Mouse (Mus musculus) neutrophil, adult 83 days (primary cell): ENCODE results near the gene Urm1. TPM values are rescaled to one million over a fixed set of nuclear protein-coding genes. Genes with fewer than 3 reads are reported as not detected.

Experiments used
- total RNA-seq, 2 experiments: library from RNA; stranded (reverse); gene quantifications; one replicate each; pipeline ENCODE4 v1.2.4; 2023

The Urm1 gene
- total RNA-seq, result 10 to 100 TPM; 21.1 to 22.3 TPM

GRCm38 (mm10) chr2:29820025-29820817 is at the start of gene Urm1:
TSS of gene Urm1 (plus strand) at chr2:29820075.

GRCm38 (mm10) chr2:29787104-29787917 is 32.6 kb upstream of the Urm1 start, which contains the start of gene Coq4:
TSS of gene Coq4 (plus strand) at chr2:29787493.

GRCm38 (mm10) chr2:29787937-29788681 is 31.8 kb upstream of the Urm1 start, which contains the start of gene Trub2:
TSS of gene Trub2 (minus strand) at chr2:29788502.

GRCm38 (mm10) chr2:29802075-29802826 is 17.6 kb upstream of the Urm1 start, which contains the start of gene Slc27a4:
TSS of gene Slc27a4 (plus strand) at chr2:29802634.

GRCm38 (mm10) chr2:29868949-29869645 is 49.2 kb downstream of the Urm1 start, which contains the start of gene Cercam:
TSS of gene Cercam (plus strand) at chr2:29869164.

GRCm38 (mm10) chr2:29889066-29889944 is 69.4 kb downstream of the Urm1 start, which contains the start of gene Odf2:
TSS of gene Odf2 (plus strand) at chr2:29889221.

Other genes starting within 250 kb of the Urm1 start
- gene Rapgef1, start 200.4 kb upstream of the Urm1 start, total RNA-seq, result 10 to 100 TPM; 49.0 to 62.6 TPM
- gene Gm13420, start 68.4 kb upstream of the Urm1 start, total RNA-seq, result not detected
- gene Gm13547, start 60.8 kb upstream of the Urm1 start, total RNA-seq, result not detected
- gene Coq4, start 32.6 kb upstream of the Urm1 start, total RNA-seq, result 10 to 100 TPM; 15.6 to 24.9 TPM
- 10 to 100 TPM; 32.4 to 36.4 TPM for gene Trub2, start 31.6 kb upstream of the Urm1 start, total RNA-seq
- 100 to 1,000 TPM; 136 to 141 TPM for gene Slc27a4, start 17.4 kb upstream of the Urm1 start, total RNA-seq
- gene Cercam, start 49.1 kb downstream of the Urm1 start, total RNA-seq, result 1 to 10 TPM; 6.4 to 9.9 TPM
- gene Odf2, start 69.1 kb downstream of the Urm1 start, total RNA-seq, result 10 to 100 TPM; 86.4 to 90.5 TPM
- gene Gle1, start 115.4 kb downstream of the Urm1 start, total RNA-seq, result 10 to 100 TPM; 28.7 to 29.8 TPM
- 100 to 1,000 TPM; 185 TPM for gene Sptan1, start 145.5 kb downstream of the Urm1 start, total RNA-seq
- 1 to 10 TPM; 2.3 to 3.8 TPM for gene Wdr34, start 228.8 kb downstream of the Urm1 start, total RNA-seq
- gene Set, start 237.3 kb downstream of the Urm1 start, total RNA-seq, result 100 to 1,000 TPM; 135 to 140 TPM